Mouse (Mus musculus): Measurements from ENCODE around the gene Saa3.

GRCm38 (mm10) chr7:46748459-46748858 is 33.0 kb upstream of the Saa3 start:
- TF ChIP-seq POLR2A (IDR thresholded peaks at IDR 0.05; ENCODE audit: insufficient read depth, low read length) (no peak), CTCF (IDR thresholded peaks at IDR 0.05; ENCODE audit: low read depth, low read length) (no peak), EP300 (IDR thresholded peaks at IDR 0.05; ENCODE audit: insufficient read depth, low read depth, low read length) (no peak)

Data from ES-Bruce4 (cell line).